Mouse (Mus musculus) MEL (cell line): Measurements from ENCODE around the gene Cib4. TPM values are rescaled to one million over a fixed set of nuclear protein-coding genes. Genes with fewer than 3 reads are reported as not detected.

ENCODE experiments used
- DNase-seq: peaks from one replicate; pipeline ENCODE4 v3.0.0; 2011; ENCODE audit warnings: low read depth, low spot score
- H3K27ac ChIP-seq: 2 replicates; pipeline ENCODE4 v1.5.1; 2012; ENCODE audit warnings: low read depth, mild to moderate bottlenecking, control low read depth, low read length, moderate library complexity; ENCODE audit not compliant: control insufficient read depth
- H3K27me3 ChIP-seq, 2 experiments: fragments of 150-350 bp in 1 of 2; sonication (generic) in 1 of 2; 2 replicates each; pipeline ENCODE4 v1.6.1; 2012; ENCODE audit warnings: low read length in 2 of 2, mild to moderate bottlenecking in 2 of 2, improper control_type of control experiment in 1 of 2, moderate library complexity in 1 of 2; ENCODE audit not compliant: insufficient read depth in 2 of 2, control insufficient read depth in 1 of 2
- H3K36me3 ChIP-seq, 2 experiments: 2 replicates each; pipeline ENCODE4 v1.6.1; 2012 to 2014; ENCODE audit warnings: low read length in 2 of 2, improper control_type of control experiment in 1 of 2, inconsistent platforms in 1 of 2, mild to moderate bottlenecking in 1 of 2; ENCODE audit not compliant: insufficient read depth in 2 of 2, control insufficient read depth in 1 of 2
- H3K4me1 ChIP-seq, 2 experiments: fragments of 150-350 bp in 1 of 2; sonication (generic) in 1 of 2; 2 replicates each; pipeline ENCODE4 v1.6.1; 2012; ENCODE audit warnings: low read length in 2 of 2, improper control_type of control experiment in 1 of 2, mild to moderate bottlenecking in 1 of 2; ENCODE audit not compliant: insufficient read depth in 2 of 2, control insufficient read depth in 1 of 2
- H3K4me3 ChIP-seq, 2 experiments: fragments of 150-350 bp in 1 of 2; sonication (generic) in 1 of 2; 2 replicates each; pipeline ENCODE4 v1.5.1; 2012; ENCODE audit warnings: low read depth in 2 of 2, low read length in 2 of 2, mild to moderate bottlenecking in 2 of 2, moderate library complexity in 2 of 2, control low read depth in 1 of 2, improper control_type of control experiment in 1 of 2; ENCODE audit not compliant: control insufficient read depth in 1 of 2, insufficient read depth in 1 of 2
- H3K79me2 ChIP-seq: 2 replicates; pipeline ENCODE4 v1.6.1; 2012; ENCODE audit warnings: mild to moderate bottlenecking, low read length, moderate library complexity; ENCODE audit not compliant: control insufficient read depth, poor library complexity, insufficient read depth
- H3K9ac ChIP-seq: 2 replicates; pipeline ENCODE4 v1.6.1; 2012; ENCODE audit warnings: low read depth, mild to moderate bottlenecking, control low read depth, low read length, moderate library complexity; ENCODE audit not compliant: control insufficient read depth, poor library complexity, severe bottlenecking
- H3K9me3 ChIP-seq: fragments of 150-350 bp; sonication (generic); replicated peaks from 2 replicates; pipeline ENCODE4 v1.6.1; 2012; ENCODE audit warnings: mild to moderate bottlenecking, low read length, improper control_type of control experiment, moderate library complexity; ENCODE audit not compliant: insufficient read depth
- CHD1 ChIP-seq: IDR thresholded peaks from 2 replicates; pipeline ENCODE4 v1.6.1; 2012; ENCODE audit warnings: low read depth, mild to moderate bottlenecking, inconsistent platforms, low read length, improper control_type of control experiment
- E2F4 ChIP-seq: IDR thresholded peaks from 2 replicates; pipeline ENCODE4 v1.6.1; 2011; ENCODE audit warnings: low read depth, low read length, improper control_type of control experiment, borderline replicate concordance
- GABPA ChIP-seq: IDR thresholded peaks from 2 replicates; pipeline ENCODE4 v1.6.1; 2012; ENCODE audit warnings: low read depth, mild to moderate bottlenecking, inconsistent platforms, low read length, improper control_type of control experiment, moderate library complexity
- GATA1 ChIP-seq: IDR thresholded peaks from 2 replicates; pipeline ENCODE4 v1.6.1; 2011; ENCODE audit warnings: low read depth, low read length, improper control_type of control experiment
- HCFC1 ChIP-seq: IDR thresholded peaks from 2 replicates; pipeline ENCODE4 v1.6.1; 2012; ENCODE audit warnings: low read depth, mild to moderate bottlenecking, inconsistent platforms, low read length, improper control_type of control experiment, moderate library complexity
- JUND ChIP-seq: IDR thresholded peaks from 2 replicates; pipeline ENCODE4 v1.6.1; 2011; ENCODE audit warnings: low read depth, mild to moderate bottlenecking, improper control_type of control experiment, low read length
- KAT2A ChIP-seq: conservative IDR thresholded peaks from 2 replicates; pipeline ENCODE4 v1.6.1; 2012; ENCODE audit warnings: low read depth, low read length, improper control_type of control experiment, inconsistent platforms
- MAZ ChIP-seq: IDR thresholded peaks from 2 replicates; pipeline ENCODE4 v1.6.1; 2012; ENCODE audit warnings: low read depth, mild to moderate bottlenecking, inconsistent platforms, low read length, improper control_type of control experiment
- MEF2A ChIP-seq: IDR thresholded peaks from 2 replicates; pipeline ENCODE4 v1.6.1; 2014; ENCODE audit warnings: low read depth, mild to moderate bottlenecking, inconsistent platforms, low read length, improper control_type of control experiment; ENCODE audit not compliant: poor library complexity, insufficient replicate concordance, severe bottlenecking; ENCODE audit errors: extremely low read depth
- MXI1 ChIP-seq: IDR thresholded peaks from 2 replicates; pipeline ENCODE4 v1.6.1; 2011; ENCODE audit warnings: mild to moderate bottlenecking, low read depth, low read length, improper control_type of control experiment
- MYB ChIP-seq: IDR thresholded peaks from 2 replicates; pipeline ENCODE4 v1.6.1; 2011; ENCODE audit warnings: mild to moderate bottlenecking, low read depth, low read length, improper control_type of control experiment
- NELFE ChIP-seq: IDR thresholded peaks from 2 replicates; pipeline ENCODE4 v1.6.1; 2011; ENCODE audit warnings: low read depth, low read length, improper control_type of control experiment
- NRF1 ChIP-seq: IDR thresholded peaks from 2 replicates; pipeline ENCODE4 v1.6.1; 2014; ENCODE audit warnings: low read depth, mild to moderate bottlenecking, inconsistent platforms, low read length, improper control_type of control experiment, moderate library complexity; ENCODE audit not compliant: poor library complexity, insufficient read depth, severe bottlenecking
- POLR2A ChIP-seq, 2 experiments: IDR thresholded peaks; 2 replicates each; pipeline ENCODE4 v1.6.1; 2011 to 2012; ENCODE audit warnings: low read length in 2 of 2, mild to moderate bottlenecking in 2 of 2, control low read depth in 1 of 2, improper control_type of control experiment in 1 of 2, low read depth in 1 of 2, moderate library complexity in 1 of 2; ENCODE audit not compliant: control insufficient read depth in 1 of 2, insufficient read depth in 1 of 2, poor library complexity in 1 of 2
- POLR2AphosphoS2 ChIP-seq: IDR thresholded peaks from 2 replicates; pipeline ENCODE4 v1.6.1; 2011; ENCODE audit warnings: low read length, improper control_type of control experiment
- RAD21 ChIP-seq: IDR thresholded peaks from 2 replicates; pipeline ENCODE4 v1.6.1; 2011; ENCODE audit warnings: mild to moderate bottlenecking, low read depth, low read length, improper control_type of control experiment
- RCOR1 ChIP-seq: IDR thresholded peaks from 2 replicates; pipeline ENCODE4 v1.6.1; 2012; ENCODE audit warnings: low read depth, mild to moderate bottlenecking, inconsistent platforms, low read length, improper control_type of control experiment
- SMC3 ChIP-seq: IDR thresholded peaks from 2 replicates; pipeline ENCODE4 v1.6.1; 2011; ENCODE audit warnings: low read depth, low read length, improper control_type of control experiment
- TAL1 ChIP-seq: IDR thresholded peaks from 2 replicates; pipeline ENCODE4 v1.6.1; 2012; ENCODE audit warnings: mild to moderate bottlenecking, inconsistent platforms, low read length, moderate library complexity, mixed read lengths
- TBP ChIP-seq: IDR thresholded peaks from 2 replicates; pipeline ENCODE4 v1.8.0; 2011; ENCODE audit warnings: low read depth, low read length, improper control_type of control experiment
- TCF12 ChIP-seq: IDR thresholded peaks from 2 replicates; pipeline ENCODE4 v1.6.1; 2014; ENCODE audit warnings: low read depth, mild to moderate bottlenecking, inconsistent platforms, low read length, improper control_type of control experiment, moderate library complexity
- UBTF ChIP-seq: IDR thresholded peaks from 2 replicates; pipeline ENCODE4 v1.6.1; 2012; ENCODE audit warnings: low read depth, mild to moderate bottlenecking, inconsistent platforms, low read length, improper control_type of control experiment, moderate library complexity, borderline replicate concordance; ENCODE audit not compliant: insufficient read depth
- USF1 ChIP-seq: IDR thresholded peaks from 2 replicates; pipeline ENCODE4 v1.6.1; 2014; ENCODE audit warnings: low read depth, mild to moderate bottlenecking, inconsistent platforms, low read length, improper control_type of control experiment, moderate library complexity
- USF2 ChIP-seq, 2 experiments: IDR thresholded peaks; 2 replicates each; pipeline ENCODE4 v1.6.1; 2011 to 2012; ENCODE audit warnings: improper control_type of control experiment in 2 of 2, low read length in 2 of 2, borderline replicate concordance in 1 of 2, inconsistent platforms in 1 of 2, low read depth in 1 of 2, mild to moderate bottlenecking in 1 of 2; ENCODE audit not compliant: insufficient read depth in 1 of 2
- ZC3H11A ChIP-seq: IDR thresholded peaks from 2 replicates; pipeline ENCODE4 v1.6.1; 2012; ENCODE audit warnings: low read depth, mild to moderate bottlenecking, inconsistent platforms, low read length, improper control_type of control experiment
- ZKSCAN1 ChIP-seq: IDR thresholded peaks from 2 replicates; pipeline ENCODE4 v1.6.1; 2012; ENCODE audit warnings: low read depth, mild to moderate bottlenecking, inconsistent platforms, low read length, improper control_type of control experiment, moderate library complexity
- ZMIZ1 ChIP-seq: IDR thresholded peaks from 2 replicates; pipeline ENCODE4 v1.6.1; 2012; ENCODE audit warnings: low read depth, mild to moderate bottlenecking, inconsistent platforms, low read length, improper control_type of control experiment, moderate library complexity
- polyA plus RNA-seq, 2 experiments: library from polyadenylated mRNA; stranded (reverse) in 1 of 2; unstranded in 1 of 2; fragments of >175 nt in 1 of 2; fragments of >200 nt in 1 of 2; gene quantifications; 2 replicates each; pipeline versions ENCODE4 v1.2.1 to v1.2.4; 2012; ENCODE audit warnings: low replicate concordance in 2 of 2, low read depth in 1 of 2; ENCODE audit not compliant: insufficient read length in 2 of 2, insufficient read depth in 1 of 2, missing spikeins in 1 of 2
- total RNA-seq: library from RNA; depleted of rRNA; stranded (reverse); fragments of 300-350 nt; gene quantifications from 2 replicates; pipeline ENCODE4 v1.2.3, GENCODE M21; 2012

Cib4 gene
- total and polyA plus RNA-seq, 3 experiments, result not detected

- H3K79me2 ChIP-seq, result no peaks in the 10 kb centered on the region
- TF ChIP-seq TAL1 (no peak), MAZ (no peak)
- peaks cover 7 to 12% of the 10 kb centered on the region in 2 experiments for H3K27me3 ChIP-seq
- no peaks in the 10 kb centered on the region for H3K36me3 ChIP-seq
- no peak overlapping the region for H3K27ac ChIP-seq
- H3K9me3 ChIP-seq, result no peaks in the 10 kb centered on the region
- no peak overlapping the region for H3K9ac ChIP-seq
- no peaks in the 10 kb centered on the region for H3K4me1 ChIP-seq
- H3K4me3 ChIP-seq, result no peak overlapping the region
- DNase-seq, result no peak
Observed at GRCm38 (mm10) chr5:30587101-30587500, 41.5 kb upstream of the Cib4 start.

GRCm38 (mm10) chr5:30586616-30587015, 41.0 kb upstream of the Cib4 start:
- Histone ChIP-seq H3K79me2 (no peaks in the 10 kb centered on the region), H3K27me3 (peaks cover 5 to 12% of the 10 kb centered on the region in 2 experiments)

GRCm38 (mm10) chr5:30582017-30582416, 36.4 kb upstream of the Cib4 start:
- peaks cover 5 to 7% of the 10 kb centered on the region in 2 experiments for H3K27me3 ChIP-seq

More at GRCm38 (mm10) chr5:30586616-30587015, 41.0 kb upstream of the Cib4 start:
- Histone ChIP-seq H3K27ac (no peak overlapping the region), H3K4me1 (no peaks in the 10 kb centered on the region), H3K4me3 (no peak overlapping the region), H3K9me3 (no peaks in the 10 kb centered on the region), H3K36me3 (no peaks in the 10 kb centered on the region)
- DNase-seq, result no peak
- no peak for TF ChIP-seq JUND
- no peak for TF ChIP-seq GATA1
- no peak for TF ChIP-seq MYB
- TF ChIP-seq MXI1, result no peak
- TF ChIP-seq GABPA, result no peak
- TF ChIP-seq HCFC1, result no peak
- no peak for TF ChIP-seq MEF2A
- no peak for TF ChIP-seq USF1
- no peak for TF ChIP-seq ZMIZ1
- TF ChIP-seq ZKSCAN1, result no peak
- TF ChIP-seq POLR2A (IDR thresholded peaks at IDR 0.05; ENCODE audit: control insufficient read depth in 1 of 2, insufficient read depth in 1 of 2, low read depth in 1 of 2, low read length in 2 of 2, poor library complexity in 1 of 2), result no peak
- no peak for TF ChIP-seq E2F4
- TF ChIP-seq NRF1, result no peak
- TF ChIP-seq RCOR1, result no peak
- no peak for TF ChIP-seq CHD1
- no peak for TF ChIP-seq TCF12
- TF ChIP-seq NELFE, result no peak
- TF ChIP-seq, all 39 proteins: peak for 0
- no peak overlapping the region for H3K9ac ChIP-seq

More at GRCm38 (mm10) chr5:30582017-30582416, 36.4 kb upstream of the Cib4 start:
- DNase-seq, result no peak
- TF ChIP-seq USF2 (IDR thresholded peaks at IDR 0.05; ENCODE audit: borderline replicate concordance in 1 of 2, insufficient read depth in 1 of 2, low read depth in 1 of 2, low read length in 2 of 2) (no peak), E2F4 (no peak), RAD21 (no peak), POLR2AphosphoS2 (no peak), SMC3 (no peak), USF1 (no peak), JUND (no peak), ZC3H11A (no peak), MAZ (no peak), GATA1 (no peak), NRF1 (no peak), MXI1 (no peak), UBTF (no peak), TCF12 (no peak), MEF2A (no peak), TBP (no peak), HCFC1 (no peak), KAT2A (no peak), GABPA (no peak)
- H3K27ac ChIP-seq, result no peak overlapping the region
- H3K9ac ChIP-seq, result no peak overlapping the region
- no peak overlapping the region for H3K4me3 ChIP-seq
- H3K9me3 ChIP-seq, result no peaks in the 10 kb centered on the region
- H3K79me2 ChIP-seq, result no peaks in the 10 kb centered on the region
- H3K4me1 ChIP-seq, result peaks cover 0 to 1% of the 10 kb centered on the region in 2 experiments; a peak in 1 of 4 replicates
- H3K36me3 ChIP-seq, result no peaks in the 10 kb centered on the region
